ENCODE assay signal across 28 mouse cellular contexts in the genomic region with DNA sequence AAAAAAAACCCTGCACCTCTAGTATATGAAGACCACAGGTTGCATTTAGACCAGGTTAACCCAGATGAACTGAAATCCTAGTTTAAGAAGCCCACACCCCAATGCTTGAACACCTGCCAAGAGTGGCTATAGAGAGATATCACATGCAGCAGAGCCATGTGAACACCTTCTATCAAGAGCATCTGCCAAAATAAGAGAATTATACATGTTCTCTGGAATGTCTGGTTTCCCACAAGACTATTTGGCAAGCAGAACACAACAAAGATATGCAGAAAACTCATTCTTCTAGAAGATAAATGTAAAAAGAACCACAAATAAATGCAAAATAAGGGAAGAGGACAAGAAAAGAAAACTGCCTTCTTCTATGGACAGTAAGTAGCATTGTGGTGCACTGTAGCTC.
"Had no signal": no experiment of that assay in that cellular context is flagged by ENCODE, and none has a peak within 500 bp of the region (broad histone marks: within the 10 kb centered on the region; RNA-seq: fewer than 3 reads in every experiment).

No protein-coding gene starts in this region.

- H3K9ac ChIP-seq: heart, embryonic 13.5 days; heart, embryonic 15.5 days; hindbrain, embryonic 13.5 days; hindbrain, embryonic 15.5 days; kidney, embryonic 15.5 days; limb, embryonic 12.5 days; liver, embryonic 13.5 days; liver, embryonic 15.5 days had no signal

- H3K27me3 ChIP-seq: heart, embryonic 13.5 days; heart, embryonic 15.5 days; hindbrain, embryonic 13.5 days; hindbrain, embryonic 15.5 days; kidney, embryonic 15.5 days; limb, embryonic 12.5 days; liver, embryonic 13.5 days; liver, embryonic 15.5 days had no signal

- H3K4me3 ChIP-seq: heart, adult 2 months; heart, embryonic 13.5 days; heart, embryonic 15.5 days; hindbrain, embryonic 13.5 days; hindbrain, embryonic 15.5 days; kidney, embryonic 15.5 days; limb, embryonic 10.5 days; limb, embryonic 12.5 days; liver, embryonic 13.5 days; liver, embryonic 15.5 days had no signal

- H3K9me3 ChIP-seq: heart, embryonic 13.5 days; heart, embryonic 15.5 days; hindbrain, embryonic 13.5 days; hindbrain, embryonic 15.5 days; kidney, embryonic 15.5 days; limb, embryonic 10.5 days; limb, embryonic 12.5 days; liver, embryonic 13.5 days; liver, embryonic 15.5 days had no signal

- H3K27ac ChIP-seq: heart, adult 2 months; heart, embryonic 13.5 days; heart, embryonic 15.5 days; hindbrain, embryonic 13.5 days; hindbrain, embryonic 15.5 days; hindbrain, postnatal 0 days; kidney, embryonic 15.5 days; kidney, postnatal 0 days; limb, embryonic 10.5 days; limb, embryonic 12.5 days; liver, embryonic 13.5 days; liver, embryonic 15.5 days had no signal

- DNase-seq: gastrocnemius, postnatal 14 days; gastrocnemius, postnatal 36 days; heart, adult 11 months; heart, adult 2 months; heart, postnatal 14 days; heart, postnatal 36 days; kidney, adult 11 months; kidney, adult 2 months; kidney, adult 9 months; kidney, postnatal 14 days; kidney, postnatal 36 days; layer of hippocampus, adult 9-11 months; layer of hippocampus, postnatal 36 days; liver; liver, embryonic 13.5 days had no signal

- H3K36me3 ChIP-seq: heart, embryonic 13.5 days; heart, embryonic 15.5 days; hindbrain, embryonic 13.5 days; hindbrain, embryonic 15.5 days; kidney, embryonic 15.5 days; limb, embryonic 10.5 days; limb, embryonic 12.5 days; liver, embryonic 13.5 days; liver, embryonic 15.5 days had no signal

- H3K4me1 ChIP-seq: heart, embryonic 13.5 days; heart, embryonic 15.5 days; hindbrain, embryonic 13.5 days; hindbrain, embryonic 15.5 days; kidney, embryonic 15.5 days; limb, embryonic 10.5 days; limb, embryonic 12.5 days; liver, embryonic 13.5 days; liver, embryonic 15.5 days had no signal

- H3K4me2 ChIP-seq: heart, embryonic 11.5 days; heart, embryonic 13.5 days; heart, embryonic 15.5 days; hindbrain, embryonic 13.5 days; hindbrain, embryonic 15.5 days; kidney, embryonic 15.5 days; limb, embryonic 12.5 days; liver, embryonic 11.5 days; liver, embryonic 13.5 days; liver, embryonic 15.5 days had no signal

- ATAC-seq: hindbrain, postnatal 0 days; intestine, embryonic 16.5 days had no signal
